Mouse (Mus musculus): ENCODE results near the gene Lrrc36. TPM values are rescaled to one million over a fixed set of nuclear protein-coding genes. Genes with fewer than 3 reads are reported as not detected.

Gene Lrrc36
- total and polyA plus RNA-seq, 3 experiments, result 0.19 to 0.34 (median 0.26) TPM

DNA sequence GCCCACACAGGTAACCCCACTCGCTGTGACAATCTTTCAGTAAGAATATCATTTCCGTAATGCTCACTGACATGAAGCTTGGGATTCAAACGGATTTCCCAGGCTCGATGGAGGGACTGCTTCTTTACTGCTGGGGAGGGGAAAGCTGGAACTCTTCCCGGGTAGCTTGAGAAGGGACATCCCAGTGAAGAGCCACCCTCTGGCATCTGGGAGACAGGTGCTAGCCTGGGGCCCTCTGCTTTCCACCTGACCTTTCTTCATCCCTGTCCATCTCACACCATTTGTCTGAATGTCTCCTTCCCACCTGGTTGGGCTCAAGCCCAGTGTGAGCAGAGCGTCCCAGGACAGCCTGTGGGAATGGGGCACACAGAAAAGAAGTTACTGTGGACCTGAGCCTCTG, 52.9 kb downstream of the Lrrc36 start:
- no peak for DNase-seq (ENCODE audit: extremely low read depth)
- no peak overlapping the region for H3K4me2 ChIP-seq (ENCODE audit: insufficient read depth, low read depth, poor library complexity, severe bottlenecking)
- no peak overlapping the region for H3K27ac ChIP-seq (ENCODE audit: insufficient read depth, low read depth)
- dilution Hi-C loops (cut with MboI; ENCODE audit: extremely low pct_ligation_motif_present, extremely low pct_unique_long_range_greater_than_20kb, low sequenced_read_pairs), result no loop called here
- no peaks in the 10 kb centered on the region for H3K27me3 ChIP-seq (replicated peaks)
- in situ Hi-C loops (cut with MboI; ENCODE audit: low pct_ligation_motif_present, low pct_unique_long_range_greater_than_20kb, low sequenced_read_pairs), result no loop called here
- H3K9me3 ChIP-seq (replicated peaks; ENCODE audit: low read length), result no peaks in the 10 kb centered on the region
- H3K79me2 ChIP-seq (replicated peaks; ENCODE audit: control insufficient read depth, extremely low read depth, insufficient read depth, poor library complexity, severe bottlenecking), result no peaks in the 10 kb centered on the region
- no peak overlapping the region for H3K9ac ChIP-seq (ENCODE audit: insufficient read depth, low read depth)
- no peak overlapping the region for H3K4me3 ChIP-seq (replicated peaks in 1 of 3; ENCODE audit: low read depth in 2 of 3, low read length in 2 of 3, poor library complexity in 1 of 3)
- TF ChIP-seq ZMIZ1 (IDR thresholded peaks at IDR 0.05; ENCODE audit: low read depth, low read length) (no peak), USF2 (conservative IDR thresholded peaks at IDR 0.05; ENCODE audit: low read depth, low read length) (no peak), POLR2A (IDR thresholded peaks at IDR 0.05; ENCODE audit: low read depth, low read length) (no peak)
- no peaks in the 10 kb centered on the region for H3K4me1 ChIP-seq (ENCODE audit: control insufficient read depth in 1 of 2, insufficient read depth in 2 of 2)
- H3K36me3 ChIP-seq (replicated peaks in 1 of 2; ENCODE audit: control insufficient read depth in 1 of 2, insufficient read depth in 1 of 2, low read length in 1 of 2), result peaks cover 0 to 2% of the 10 kb centered on the region in 2 experiments

DNA sequence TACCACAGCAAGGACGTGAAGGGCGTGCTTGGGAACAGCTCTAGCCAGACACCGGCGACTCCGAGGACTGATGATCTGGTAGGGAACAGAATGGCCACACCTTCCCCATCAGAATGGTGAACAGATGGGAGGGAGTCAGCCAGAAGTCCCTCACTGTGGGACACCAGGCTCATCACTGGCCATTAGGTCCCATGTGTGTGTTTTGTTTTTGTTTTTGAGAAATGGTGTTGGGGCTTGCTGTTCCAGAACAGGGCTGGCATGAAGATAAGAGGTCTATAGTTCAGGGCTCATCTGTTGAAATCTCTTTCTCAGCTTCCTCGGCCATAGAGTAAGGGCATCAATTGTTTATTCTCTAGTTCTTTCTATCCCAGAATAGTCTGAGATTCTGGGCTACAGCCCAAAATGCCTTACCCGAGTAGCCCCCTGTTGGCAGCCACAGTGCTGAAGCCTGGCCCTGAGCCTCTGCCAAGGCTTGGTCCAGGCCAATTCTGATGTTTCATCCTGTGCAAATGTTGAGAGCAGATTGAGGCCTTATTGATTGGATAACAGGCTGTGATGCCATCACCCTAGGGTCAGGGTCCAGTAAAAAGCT, 53.4 kb downstream of the Lrrc36 start:
- no peak for DNase-seq (ENCODE audit: extremely low read depth)
- Histone ChIP-seq H3K9ac (ENCODE audit: insufficient read depth, low read depth) (no peak overlapping the region), H3K9me3 (replicated peaks; ENCODE audit: low read length) (no peaks in the 10 kb centered on the region), H3K27me3 (replicated peaks) (no peaks in the 10 kb centered on the region), H3K4me1 (ENCODE audit: control insufficient read depth in 1 of 2, insufficient read depth in 2 of 2) (no peaks in the 10 kb centered on the region), H3K79me2 (replicated peaks; ENCODE audit: control insufficient read depth, extremely low read depth, insufficient read depth, poor library complexity, severe bottlenecking) (no peaks in the 10 kb centered on the region), H3K4me2 (ENCODE audit: insufficient read depth, low read depth, poor library complexity, severe bottlenecking) (no peak overlapping the region), H3K4me3 (replicated peaks in 1 of 3; ENCODE audit: low read depth in 2 of 3, low read length in 2 of 3, poor library complexity in 1 of 3) (no peak overlapping the region), H3K36me3 (replicated peaks in 1 of 2; ENCODE audit: control insufficient read depth in 1 of 2, insufficient read depth in 1 of 2, low read length in 1 of 2) (peaks cover 0 to 2% of the 10 kb centered on the region in 2 experiments), H3K27ac (ENCODE audit: insufficient read depth, low read depth) (no peak overlapping the region)
- dilution Hi-C loops (cut with MboI; ENCODE audit: extremely low pct_ligation_motif_present, extremely low pct_unique_long_range_greater_than_20kb, low sequenced_read_pairs), result no loop called here
- no peak for TF ChIP-seq TBP (conservative IDR thresholded peaks at IDR 0.05; ENCODE audit: low read depth, low read length)
- TF ChIP-seq BHLHE40 (IDR thresholded peaks at IDR 0.05; ENCODE audit: low read depth, low read length), result no peak
- TF ChIP-seq RAD21 (IDR thresholded peaks at IDR 0.05; ENCODE audit: low read depth, low read length), result no peak
- no peak for TF ChIP-seq NRF1 (IDR thresholded peaks at IDR 0.05; ENCODE audit: low read depth, low read length)
- TF ChIP-seq ZC3H11A (IDR thresholded peaks at IDR 0.05; ENCODE audit: low read depth, low read length), result no peak
- TF ChIP-seq E2F4 (IDR thresholded peaks at IDR 0.05; ENCODE audit: insufficient replicate concordance, low read depth, low read length), result no peak
- no peak for TF ChIP-seq KAT2A (IDR thresholded peaks at IDR 0.05; ENCODE audit: insufficient replicate concordance, low read length)
- no peak for TF ChIP-seq ETS1 (conservative IDR thresholded peaks at IDR 0.05; ENCODE audit: low read depth, low read length)
- no peak for TF ChIP-seq MXI1 (IDR thresholded peaks at IDR 0.05; ENCODE audit: low read depth, low read length)
- TF ChIP-seq ZNF384 (IDR thresholded peaks at IDR 0.05; ENCODE audit: low read depth, low read length), result no peak
- no peak for TF ChIP-seq MAFK (IDR thresholded peaks at IDR 0.05; ENCODE audit: insufficient replicate concordance, low read length)
- TF ChIP-seq POLR2A (IDR thresholded peaks at IDR 0.05; ENCODE audit: low read depth, low read length), result no peak
- TF ChIP-seq MAX (IDR thresholded peaks at IDR 0.05; ENCODE audit: low read length), result no peak
- in situ Hi-C loops (cut with MboI; ENCODE audit: low pct_ligation_motif_present, low pct_unique_long_range_greater_than_20kb, low sequenced_read_pairs), result no loop called here
